ENCODE assay signal across 8 mouse cellular contexts in the genomic region with DNA sequence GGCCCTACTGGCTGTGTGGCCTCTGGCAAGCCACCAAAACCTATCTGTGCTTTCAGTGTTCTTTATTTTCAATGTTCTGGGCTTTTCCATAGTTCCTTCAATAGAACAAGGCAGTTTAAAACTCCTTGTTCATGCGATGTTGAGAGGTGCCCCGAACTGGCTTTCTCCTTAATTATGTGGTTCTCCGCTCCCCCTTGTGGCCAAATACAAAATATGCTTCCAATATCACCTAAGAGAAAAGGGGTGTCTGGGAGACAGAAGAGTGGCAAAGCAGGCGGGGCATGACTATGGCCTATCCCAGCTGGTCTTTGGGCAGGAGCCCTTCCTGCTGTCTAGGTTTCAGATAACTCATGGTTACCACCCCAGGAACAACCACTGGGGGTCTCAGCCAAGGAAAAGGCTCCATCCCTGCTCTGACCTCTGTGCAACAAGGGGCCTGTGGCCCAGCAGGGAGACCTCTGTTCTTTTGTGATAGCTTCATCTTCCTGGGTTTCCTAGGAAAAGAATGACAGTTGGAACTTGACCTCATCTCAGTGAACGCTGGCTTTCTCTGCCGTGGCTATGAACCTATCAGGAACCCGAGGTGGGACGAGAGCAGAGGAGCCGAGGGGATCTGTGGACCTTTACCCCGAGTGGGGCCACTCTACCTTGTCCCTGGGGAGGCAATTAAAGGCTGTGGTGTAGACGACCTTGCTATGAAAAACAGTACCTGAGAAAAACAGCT. TPM values are rescaled to one million over a fixed set of nuclear protein-coding genes. Genes with fewer than 3 reads are reported as not detected.
A peak's percentile ranks its signal among the peaks of the same experiment; 100 is the strongest.
DNase-seq lines count a peak whose midpoint lies in the region.

No protein-coding gene starts in this region.

- peak; percentile 38 for DNase-seq in cerebellum, adult 9-10 months
- DNase-seq in cerebellum, adult 11 months, result no peak
- DNase-seq in left cerebral cortex, postnatal 14 days (ENCODE audit: low spot score in 2 of 2), result peak; percentile 25 to 41
- no peak for DNase-seq in left cerebral cortex, postnatal 4 days
- DNase-seq in c-Kit-positive CD71-negative TER-119-negative erythroid progenitor cells, embryonic 14.5 days (ENCODE audit: low read depth), result peak; percentile 37
- DNase-seq in lung, postnatal 25 days (ENCODE audit: low spot score), result peak; percentile 39
- no peak for DNase-seq in ovary, postnatal 10 days (ENCODE audit: low spot score)
- no peak for DNase-seq in layer of hippocampus, adult 9-10 months (ENCODE audit: low spot score)

- intact Hi-C loops in left cerebral cortex, postnatal 14 days (cut with DNase I), result no loop called here
- intact Hi-C loops in left cerebral cortex, postnatal 4 days (cut with DNase I), result no loop called here

RNA-seq across cellular contexts. Expression of a gene that starts 7.5 kb away (rescaled TPM):
- under 1 TPM in 1 of 2 experiments, not detected in 1; 0.25 TPM for total RNA-seq in left cerebral cortex, postnatal 14 days (2021)
- under 1 TPM in 1 of 2 experiments, not detected in 1; 0.24 TPM for total RNA-seq in left cerebral cortex, postnatal 4 days (2021)

RNA-seq across cellular contexts. Expression of a gene that starts 41.3 kb away (rescaled TPM):
- 1 to 10 TPM; 3.0 to 3.9 TPM for total RNA-seq in left cerebral cortex, postnatal 14 days (2021)
- 1 to 10 TPM; 6.4 to 7.6 TPM for total RNA-seq in left cerebral cortex, postnatal 4 days (2021)

Comparison
In these comparisons a context has a peak if more than half of its experiments do, and no peak if none do; other contexts are left out.
1. DNase-seq: peak in cerebellum, adult 9-10 months (single experiment), left cerebral cortex, postnatal 14 days (2 of 2), c-Kit-positive CD71-negative TER-119-negative erythroid progenitor cells, embryonic 14.5 days (single experiment) and lung, postnatal 25 days (single experiment); none in cerebellum, adult 11 months (single experiment), left cerebral cortex, postnatal 4 days (single experiment), ovary, postnatal 10 days (single experiment) and layer of hippocampus, adult 9-10 months (single experiment).